Mouse (Mus musculus) c-Kit-negative CD71-positive TER-119-positive erythroid progenitor cells, embryonic 14.5 days (primary cell): ENCODE measurements around the gene Ldlr.

Experiments used
- DNase-seq: peaks from one replicate; pipeline ENCODE4 v3.0.0-alpha.2; 2013; ENCODE audit warnings: low read depth, low spot score

Gene Ldlr

DNA sequence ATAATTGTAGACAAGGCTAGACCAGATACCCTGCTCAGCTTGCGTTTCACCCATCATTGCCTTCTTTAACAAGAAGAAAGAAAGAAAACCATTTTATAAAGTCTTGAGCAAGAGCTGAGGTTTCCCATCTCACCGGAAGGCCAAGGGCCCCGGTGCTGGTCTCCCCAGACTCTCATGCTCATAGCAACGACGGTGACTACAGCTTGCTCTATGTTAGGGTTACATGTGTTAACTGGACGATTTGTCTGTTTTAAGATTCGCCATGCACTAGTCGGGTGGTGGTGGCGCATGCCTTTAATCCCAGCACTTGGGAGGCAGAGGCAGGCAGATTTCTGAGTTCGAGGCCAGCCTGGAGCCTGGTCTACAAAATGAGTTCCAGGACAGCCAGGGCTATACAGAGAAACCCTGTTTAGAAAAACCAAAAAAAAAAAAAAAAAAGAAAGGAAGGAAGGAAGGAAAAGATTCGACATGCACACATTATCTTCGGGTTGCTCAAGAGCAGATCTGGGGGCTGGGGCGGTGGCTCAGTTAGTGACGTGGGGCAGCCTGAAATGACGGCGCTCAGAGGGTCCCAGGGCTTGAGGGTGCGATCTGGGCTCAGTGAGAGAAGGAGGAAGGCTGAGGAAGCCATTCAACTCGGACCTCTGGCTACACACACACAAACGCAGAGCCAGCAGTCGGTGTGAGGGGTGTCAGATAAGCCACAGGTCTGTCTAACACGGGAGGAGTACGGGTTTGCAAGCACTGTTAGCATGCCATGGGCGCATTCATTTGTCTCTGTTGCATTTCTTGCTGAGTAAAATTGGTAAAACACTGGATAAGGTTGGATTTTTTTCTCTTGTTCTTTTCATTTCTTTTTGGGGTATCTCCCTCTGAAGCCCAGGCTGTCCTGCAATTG is 2.2 kb downstream of the Ldlr start:
- no peak for DNase-seq

DNA sequence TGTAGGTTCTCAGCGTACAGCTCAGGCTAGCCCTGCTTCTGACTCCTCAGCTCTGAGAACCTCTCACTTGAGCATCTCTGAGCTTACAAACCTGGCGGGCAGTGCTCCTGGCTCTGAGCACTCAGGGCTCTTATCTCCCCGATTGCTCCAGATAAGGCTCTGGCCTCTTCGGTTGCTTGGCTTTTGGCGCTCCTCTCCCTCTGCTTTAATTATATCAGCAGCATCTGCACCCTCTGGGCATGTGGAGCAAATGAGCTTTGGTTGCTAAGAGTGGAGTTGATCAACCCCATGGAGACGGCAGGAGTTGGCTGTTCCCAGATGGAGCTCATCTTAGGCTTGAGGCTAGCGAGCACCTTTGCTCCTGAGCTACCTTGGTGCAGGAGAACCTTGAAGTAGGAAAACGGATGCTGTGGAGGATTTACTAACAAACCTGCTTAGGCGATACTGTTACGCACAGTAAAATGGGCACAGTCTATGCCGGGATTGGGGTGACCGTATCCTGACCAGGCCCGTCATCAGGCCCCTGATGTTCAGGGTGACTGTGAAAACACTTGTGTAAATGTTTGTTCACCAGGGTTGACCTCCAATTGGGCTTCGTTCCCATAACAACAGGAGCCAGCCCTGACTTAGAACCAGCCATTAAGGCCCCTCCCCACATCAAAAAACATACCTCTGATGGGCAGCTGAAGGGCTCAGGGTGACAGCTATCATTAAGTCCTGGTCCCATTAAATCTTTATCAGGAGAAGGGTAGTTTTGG is 3.1 kb downstream of the Ldlr start:
- DNase-seq = no peak

DNA sequence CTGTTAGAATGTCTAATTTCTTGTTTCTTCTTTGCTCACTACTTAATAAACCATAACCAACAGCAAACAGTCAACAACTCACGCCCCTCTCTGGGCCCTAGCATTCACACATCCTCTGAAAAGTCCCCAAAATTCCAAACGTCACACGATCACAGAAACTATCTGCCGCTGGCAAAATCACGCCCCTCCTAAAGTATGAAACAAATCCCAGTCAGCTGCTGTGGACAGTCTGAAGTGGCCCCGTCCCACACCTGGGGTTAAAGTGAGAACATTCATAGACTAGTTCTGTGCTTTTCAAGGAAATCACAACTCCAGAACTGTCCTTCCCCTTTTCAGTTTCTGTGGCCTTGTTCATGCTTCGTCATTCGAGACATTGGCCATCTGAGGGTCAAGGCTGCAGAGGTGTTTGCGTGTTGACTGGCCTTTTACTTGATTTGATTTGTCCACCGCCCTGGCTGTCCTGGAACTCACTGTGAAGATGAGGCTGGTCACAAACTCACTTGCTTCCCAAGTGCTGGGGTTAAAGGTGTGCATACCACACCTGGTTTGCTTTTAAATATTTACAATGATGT is 5.1 kb downstream of the Ldlr start:
- DNase-seq = no peak

DNA sequence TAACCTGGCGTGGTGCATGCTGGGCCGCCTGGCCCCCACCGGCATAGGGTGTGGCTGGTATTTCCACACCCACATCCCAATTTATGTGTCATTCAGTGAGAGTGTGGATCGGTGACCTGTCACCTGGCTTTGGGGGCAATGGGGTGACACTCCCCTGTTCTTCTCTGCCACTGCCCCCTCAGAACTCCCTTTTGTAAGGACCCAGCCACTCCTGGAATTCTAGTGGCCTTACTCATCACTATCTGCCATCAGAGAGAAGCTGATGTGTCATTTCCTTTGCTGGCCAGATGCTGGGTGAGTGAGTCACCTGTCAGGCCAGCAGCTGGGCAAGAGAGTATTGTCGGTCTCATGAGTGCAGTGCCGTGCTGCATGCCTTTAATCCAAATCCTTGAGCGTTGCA is 6.0 kb downstream of the Ldlr start:
- DNase-seq = no peak

DNA sequence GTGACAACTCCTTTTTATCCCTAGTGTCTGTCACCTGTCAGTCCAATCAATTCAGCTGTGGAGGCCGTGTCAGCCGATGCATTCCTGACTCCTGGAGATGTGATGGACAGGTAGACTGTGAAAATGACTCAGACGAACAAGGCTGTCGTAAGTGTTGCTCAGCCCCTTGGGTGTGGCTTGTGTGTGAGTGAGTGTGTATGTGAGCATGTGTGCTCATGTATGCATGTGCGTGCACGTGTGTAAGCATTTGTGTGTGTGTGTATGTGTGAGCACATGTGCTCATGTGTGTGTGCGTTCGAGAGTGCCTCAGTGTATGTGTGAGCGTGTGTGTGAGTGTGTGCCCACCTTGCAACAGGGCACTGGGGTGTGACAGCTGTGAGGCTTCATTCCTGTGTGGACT is 9.0 kb downstream of the Ldlr start:
- DNase-seq = no peak

DNA sequence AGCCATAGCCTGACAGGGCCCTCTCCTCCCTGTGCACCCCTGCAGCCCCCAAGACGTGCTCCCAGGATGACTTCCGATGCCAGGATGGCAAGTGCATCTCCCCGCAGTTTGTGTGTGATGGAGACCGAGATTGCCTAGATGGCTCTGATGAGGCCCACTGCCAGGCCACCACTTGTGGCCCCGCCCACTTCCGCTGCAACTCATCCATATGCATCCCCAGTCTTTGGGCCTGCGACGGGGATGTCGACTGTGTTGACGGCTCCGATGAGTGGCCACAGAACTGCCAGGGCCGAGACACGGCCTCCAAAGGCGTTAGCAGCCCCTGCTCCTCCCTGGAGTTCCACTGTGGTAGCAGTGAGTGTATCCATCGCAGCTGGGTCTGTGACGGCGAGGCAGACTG is 10.2 kb downstream of the Ldlr start:
- no peak for DNase-seq

DNA sequence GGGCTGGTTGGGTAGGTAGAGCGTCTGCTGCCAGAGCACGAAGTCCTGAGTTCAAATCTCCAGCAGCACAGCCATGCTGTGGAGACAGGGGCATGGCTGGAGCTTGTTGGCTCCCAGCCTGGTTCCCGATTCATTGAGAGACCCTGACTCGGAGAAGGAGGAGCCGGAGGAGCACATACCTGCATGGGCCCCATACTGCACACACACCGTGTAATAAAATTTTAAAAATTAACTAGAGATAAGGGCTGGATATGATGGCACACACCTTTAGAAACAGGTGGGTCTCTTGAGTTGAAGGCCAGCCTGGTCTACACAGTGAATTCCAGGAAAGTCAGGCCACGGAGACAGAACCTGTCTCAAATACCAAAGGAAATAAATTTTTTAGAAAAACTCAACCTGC is 10.7 kb downstream of the Ldlr start:
- DNase-seq = no peak

DNA sequence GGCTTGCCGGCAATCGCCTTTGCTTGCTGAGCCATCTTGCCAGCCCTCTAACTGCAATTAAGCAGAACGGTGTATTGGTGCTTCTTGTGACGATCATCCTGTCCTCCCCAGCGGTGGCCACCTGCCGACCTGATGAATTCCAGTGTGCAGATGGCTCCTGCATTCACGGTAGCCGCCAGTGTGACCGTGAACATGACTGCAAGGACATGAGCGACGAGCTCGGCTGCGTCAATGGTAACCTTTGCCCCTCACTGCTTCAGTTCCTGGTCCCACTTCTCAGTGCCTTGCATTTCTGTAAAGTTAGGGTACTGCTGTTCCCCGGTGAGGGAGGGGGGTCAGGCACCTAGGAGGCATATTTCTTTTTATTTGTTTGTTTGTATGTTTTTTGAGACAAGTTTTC is 11.8 kb downstream of the Ldlr start:
- no peak for DNase-seq

DNA sequence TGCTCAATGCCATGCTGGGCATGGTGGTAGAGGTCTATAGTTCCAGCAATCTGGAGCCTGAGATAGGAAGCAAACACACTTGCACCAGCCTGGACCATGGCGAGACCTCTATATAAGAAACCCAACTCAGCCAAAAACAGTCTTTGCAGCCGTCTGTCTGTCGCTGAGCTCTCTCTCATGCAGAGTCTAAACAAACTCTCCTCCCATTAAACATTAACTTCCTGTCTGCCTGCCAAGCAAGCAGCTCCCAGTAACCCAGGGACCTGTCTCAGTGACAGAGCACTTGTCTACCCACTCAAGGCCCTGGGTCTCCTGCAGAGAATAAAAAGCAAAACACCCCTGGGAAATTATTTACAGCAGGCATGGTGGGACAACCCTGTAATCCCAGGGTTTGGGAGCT is 13.3 kb downstream of the Ldlr start:
- no peak for DNase-seq

DNA sequence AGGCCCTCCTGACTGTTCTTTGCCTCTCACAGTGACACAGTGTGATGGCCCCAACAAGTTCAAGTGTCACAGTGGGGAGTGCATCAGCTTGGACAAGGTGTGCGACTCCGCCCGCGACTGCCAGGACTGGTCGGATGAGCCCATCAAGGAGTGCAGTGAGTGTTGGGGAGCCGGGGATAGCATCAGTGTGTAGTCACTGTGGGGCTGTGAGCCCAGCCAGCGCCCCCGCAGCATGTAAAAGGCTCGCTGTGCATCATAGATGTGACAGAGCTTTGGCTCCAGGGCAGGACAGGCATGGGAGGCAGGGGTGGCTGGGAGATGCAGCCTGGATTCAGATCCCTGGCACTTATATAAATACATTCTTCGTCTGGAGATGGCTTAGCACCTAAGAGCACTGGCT is 13.9 kb downstream of the Ldlr start:
- DNase-seq = no peak

DNA sequence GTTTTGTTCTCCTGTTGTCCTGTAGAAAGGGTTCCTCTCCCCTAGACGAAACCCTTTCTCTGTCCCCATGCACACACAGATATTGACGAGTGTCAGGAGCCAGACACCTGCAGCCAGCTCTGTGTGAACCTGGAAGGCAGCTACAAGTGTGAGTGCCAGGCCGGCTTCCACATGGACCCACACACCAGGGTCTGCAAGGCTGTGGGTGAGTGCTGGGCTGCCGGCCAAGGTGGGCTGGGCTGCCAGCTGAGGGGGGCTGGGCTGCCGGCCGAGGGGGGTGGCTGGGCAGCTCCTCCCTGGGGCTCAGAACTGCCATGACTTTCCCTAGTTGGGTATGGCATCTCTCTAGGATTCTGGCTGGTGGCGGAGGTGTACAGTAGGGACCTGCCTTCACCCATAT is 15.5 kb downstream of the Ldlr start:
- no peak for DNase-seq

DNA sequence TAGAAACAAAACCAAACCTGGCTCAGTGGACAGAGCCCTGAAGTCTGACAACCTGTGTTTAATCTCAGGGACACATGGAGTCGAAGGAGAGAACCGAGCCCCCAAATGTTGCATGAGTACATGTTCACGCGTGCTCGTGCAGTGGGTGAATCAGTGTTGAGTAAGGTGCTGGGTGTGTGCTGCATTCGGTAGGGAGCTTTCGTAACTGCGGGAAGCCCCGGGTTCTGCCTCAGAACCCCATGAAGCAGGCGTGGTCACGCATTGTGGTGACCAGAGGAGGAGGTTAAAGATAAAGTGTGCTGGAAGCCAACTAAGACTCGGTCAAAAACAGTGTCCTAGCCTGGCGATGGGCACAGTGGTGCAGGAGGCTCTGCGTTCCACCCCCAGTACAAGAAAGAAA is 17.1 kb downstream of the Ldlr start:
- DNase-seq = no peak

DNA sequence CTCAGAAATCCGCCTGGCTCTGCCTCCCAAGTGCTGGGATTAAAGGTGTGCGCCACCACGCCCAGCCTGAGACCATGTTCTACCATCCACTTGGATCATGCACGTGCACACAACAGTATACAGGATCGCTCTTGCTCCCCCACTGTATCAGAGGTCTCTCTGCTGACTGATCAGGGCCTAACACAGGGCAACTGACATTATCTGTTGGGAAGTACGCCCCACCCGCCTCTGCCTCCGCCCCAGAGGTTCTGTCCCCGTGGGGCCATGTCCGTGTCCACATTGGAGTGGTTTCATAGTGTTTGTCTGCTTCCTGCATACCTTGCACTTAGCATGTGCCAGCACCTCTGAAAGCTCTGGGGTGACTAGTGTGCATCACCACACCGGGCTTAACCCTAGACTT is 18.2 kb downstream of the Ldlr start:
- no peak for DNase-seq

DNA sequence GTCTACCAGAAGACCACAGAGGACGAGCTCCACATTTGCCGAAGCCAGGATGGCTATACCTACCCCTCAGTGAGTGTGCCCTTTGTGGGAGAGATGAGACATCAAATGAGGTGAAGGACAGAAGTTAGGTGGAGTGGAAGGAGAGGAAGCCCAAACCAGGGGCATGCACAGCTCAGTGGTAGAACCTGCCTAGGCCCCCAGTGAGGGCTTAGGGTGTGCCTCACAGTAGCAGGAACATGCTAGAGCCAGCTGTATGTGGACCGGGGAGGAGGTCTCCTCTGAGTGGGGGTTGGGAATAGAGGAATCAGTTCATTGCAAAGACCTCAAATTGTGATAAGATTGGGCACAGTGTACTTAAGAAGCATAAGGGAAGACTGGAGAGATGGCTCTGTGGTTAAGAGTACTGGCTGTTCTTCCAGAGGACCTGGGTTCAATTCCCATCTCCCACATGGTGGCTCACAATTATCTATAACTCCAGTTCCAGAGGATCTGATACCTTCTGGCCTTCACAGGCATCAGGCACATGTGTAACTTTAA is 24.0 kb downstream of the Ldlr start:
- no peak for DNase-seq

DNA sequence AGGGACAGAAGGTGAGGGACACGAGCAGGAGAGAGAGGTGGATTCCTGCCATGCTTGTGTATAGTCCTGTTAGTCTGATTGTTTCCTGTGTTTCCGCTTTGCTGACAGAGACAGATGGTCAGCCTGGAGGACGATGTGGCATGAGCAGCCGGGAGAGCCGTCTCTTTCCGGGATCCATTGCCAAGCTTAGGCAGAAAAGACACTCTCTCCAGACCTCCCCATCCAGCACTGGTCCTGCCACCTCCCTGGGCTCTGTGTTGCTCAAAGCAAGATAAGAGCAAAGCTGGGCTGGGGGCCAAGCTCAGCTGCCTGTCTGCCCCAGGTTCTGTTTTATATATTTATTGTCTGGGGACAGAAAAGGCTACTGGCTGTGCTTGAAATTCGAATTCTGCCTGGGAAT is 24.8 kb downstream of the Ldlr start:
- no peak for DNase-seq

DNA sequence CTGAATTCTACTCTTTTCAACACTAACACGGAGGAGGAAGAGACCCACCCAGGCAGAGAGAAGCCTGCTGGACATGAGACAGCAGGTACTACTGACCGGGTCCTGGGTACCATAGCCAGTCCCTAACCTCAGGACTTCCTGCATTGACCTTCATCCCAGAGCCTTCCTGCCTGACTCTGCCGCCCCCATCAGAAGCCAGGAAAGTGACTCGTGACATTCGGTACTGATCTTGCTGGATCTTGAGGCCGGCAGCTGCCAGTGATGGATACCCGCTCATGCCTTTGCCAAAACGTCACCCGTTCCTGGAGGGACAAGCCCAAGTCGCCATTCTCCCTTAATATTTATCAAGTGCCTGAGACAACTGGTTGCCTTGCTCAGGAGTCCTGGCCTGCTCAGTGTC is 25.2 kb downstream of the Ldlr start:
- no peak for DNase-seq

DNA sequence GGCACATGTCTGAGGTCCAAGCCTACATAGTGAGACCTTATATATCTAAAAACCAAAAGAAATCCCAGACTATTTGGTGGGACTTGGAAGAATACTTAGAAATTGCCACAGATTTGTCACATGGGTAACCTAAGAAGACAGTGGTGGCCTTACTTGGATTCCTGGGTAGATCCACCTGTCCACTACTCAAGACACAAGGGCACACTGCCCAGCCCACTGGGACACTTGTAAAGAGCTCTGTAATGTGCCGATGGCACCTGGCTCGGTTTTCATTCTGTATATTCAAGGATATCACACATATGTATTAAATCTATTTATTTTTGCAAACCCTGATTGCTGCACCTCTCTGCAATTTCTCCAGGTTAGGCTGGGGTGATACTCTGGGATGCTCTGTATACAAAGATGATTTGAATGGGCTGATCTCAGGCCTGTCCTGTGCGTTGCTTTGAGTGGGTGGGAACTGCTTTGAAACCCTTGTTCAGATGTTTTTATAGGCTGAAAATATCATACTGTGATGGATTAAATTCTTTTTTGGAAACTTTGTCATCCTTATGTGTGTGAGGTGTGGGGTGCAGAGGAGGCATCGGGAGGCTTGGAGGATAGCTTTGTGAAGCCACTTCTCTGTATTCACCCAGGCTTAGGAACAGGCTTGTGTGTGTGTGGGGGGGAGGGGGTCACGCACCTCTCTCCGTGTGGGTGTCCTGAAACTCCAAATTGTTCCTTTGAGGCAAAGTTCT is 26.3 kb downstream of the Ldlr start:
- DNase-seq = no peak

DNA sequence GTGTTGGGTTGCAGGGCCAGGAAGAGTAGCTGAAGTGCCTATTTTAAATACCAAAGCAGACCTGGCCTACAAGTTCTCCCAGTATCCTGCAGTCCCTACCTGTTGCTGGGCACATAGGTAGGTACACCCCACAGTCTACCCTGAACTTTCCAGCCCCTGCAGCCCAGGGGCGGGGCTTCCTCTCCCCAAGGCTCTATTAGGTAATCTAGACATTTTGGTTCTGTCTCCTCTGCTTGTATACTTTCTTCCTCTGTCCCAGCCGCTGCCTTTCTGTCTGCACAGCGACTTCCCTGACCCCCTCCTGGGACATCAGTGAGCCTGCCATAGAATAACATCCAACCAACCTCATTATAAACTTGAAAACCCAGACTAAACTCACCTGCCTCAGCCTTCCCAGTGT is 27.1 kb downstream of the Ldlr start:
- DNase-seq = no peak

DNA sequence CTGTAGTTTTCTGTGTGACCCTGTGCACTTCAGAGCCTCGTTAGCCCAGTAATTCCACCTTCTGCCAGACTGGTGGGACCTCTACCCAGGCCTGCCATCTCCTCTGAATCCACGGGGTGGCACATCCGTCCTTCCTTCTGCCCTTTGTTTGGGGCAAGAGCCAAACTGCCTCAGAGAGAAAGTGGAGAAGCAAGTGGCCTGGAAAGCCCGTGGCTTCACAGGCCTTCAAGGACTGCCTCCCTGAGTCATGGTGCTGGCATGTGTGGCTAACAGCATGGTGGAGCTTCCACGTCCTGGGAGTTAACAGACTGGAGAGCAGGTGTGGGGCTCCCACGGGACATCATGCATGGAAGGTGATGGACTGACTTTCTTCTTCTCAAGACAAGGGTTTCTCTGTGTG is 28.1 kb downstream of the Ldlr start:
- no peak for DNase-seq

DNA sequence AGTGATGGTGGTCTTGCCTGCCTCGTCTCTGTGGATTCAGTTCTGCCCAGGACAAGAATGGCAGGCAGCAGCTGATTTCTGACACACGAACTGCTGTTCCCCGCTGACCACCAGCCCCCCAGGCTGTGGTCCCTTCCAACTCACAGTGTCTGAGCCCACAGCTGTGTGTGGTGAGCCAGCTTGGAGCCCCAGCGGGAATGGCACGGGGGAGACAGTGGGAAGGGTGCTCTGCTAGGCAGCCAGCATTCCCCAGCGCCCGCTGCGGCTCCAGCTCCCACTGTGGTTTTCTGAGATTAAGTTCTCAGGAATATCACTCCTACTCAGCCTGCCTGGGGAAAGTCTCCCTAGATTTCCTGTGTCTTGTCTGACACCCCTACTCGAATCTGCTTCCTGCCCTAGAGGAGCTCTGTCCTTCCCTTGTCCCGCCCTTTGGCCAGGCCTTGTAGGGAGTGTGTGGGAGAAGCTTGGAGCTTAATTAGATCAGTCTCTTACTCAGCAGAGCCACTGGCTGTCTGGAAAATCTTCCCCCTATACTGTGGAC is 29.0 kb downstream of the Ldlr start:
- no peak for DNase-seq

DNA sequence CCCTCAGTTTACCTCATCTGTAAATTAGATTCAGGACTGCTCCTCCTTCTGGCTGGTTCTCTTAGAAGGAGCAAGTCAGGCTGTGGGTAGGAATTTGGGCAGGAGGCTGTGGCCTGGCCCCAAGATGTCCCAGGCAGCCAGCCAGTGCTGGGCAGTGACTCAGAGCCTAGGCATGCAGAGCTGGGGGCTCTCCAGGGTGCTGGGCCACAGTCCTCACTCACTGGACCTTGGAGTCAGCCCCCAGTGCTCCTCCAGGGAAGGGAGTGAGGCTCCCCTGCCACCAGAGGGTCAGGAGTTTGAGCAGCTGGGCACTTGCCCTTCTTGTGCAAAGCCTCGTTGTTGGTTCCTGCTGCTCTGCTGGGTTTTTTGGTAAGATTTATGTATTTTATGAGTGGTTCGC is 30.7 kb downstream of the Ldlr start:
- DNase-seq = no peak
